Mouse (Mus musculus) erythroid progenitor cell, adult 5-6 weeks (primary cell): ENCODE results near the gene Nutf2-ps1. TPM values are rescaled to one million over a fixed set of nuclear protein-coding genes. Genes with fewer than 3 reads are reported as not detected.

Experiments used
- total RNA-seq, 2 experiments: library from RNA; stranded (forward) in 1 of 2; stranded (reverse) in 1 of 2; fragments of 150-400 nt in 1 of 2; fragments of 186-747, 209-891 nt in 1 of 2; gene quantifications; 2 replicates each; pipeline versions ENCODE4 v1.2.3 to v1.2.4; 2015 to 2017; ENCODE audit warnings: low replicate concordance in 2 of 2

The Nutf2-ps1 gene
- total RNA-seq, 2 experiments from 2014 or later = 35.8 to 39.8 TPM

Other genes with a start within 250 kb of the Nutf2-ps1 start
- gene Gm10197, start 217.3 kb downstream of the Nutf2-ps1 start, total RNA-seq (2015; ENCODE audit: low replicate concordance) = not detected in 2 replicates
- gene Gm10197, start 217.3 kb downstream of the Nutf2-ps1 start, total RNA-seq (2017; ENCODE audit: low replicate concordance) = not detected in 2 replicates
- gene Smndc1, start 198.5 kb downstream of the Nutf2-ps1 start, total RNA-seq (2015; ENCODE audit: low replicate concordance) = 43.6 and 54.9 TPM in 2 replicates
- gene Smndc1, start 198.5 kb downstream of the Nutf2-ps1 start, total RNA-seq (2017; ENCODE audit: low replicate concordance) = 31.5 and 32.0 TPM in 2 replicates
- gene Dusp5, start 60.0 kb downstream of the Nutf2-ps1 start, total RNA-seq (2015; ENCODE audit: low replicate concordance) = 2.5 and 4.0 TPM in 2 replicates
- gene Dusp5, start 60.0 kb downstream of the Nutf2-ps1 start, total RNA-seq (2017; ENCODE audit: low replicate concordance) = 0.90 and 0.91 TPM in 2 replicates
- 119 and 138 TPM in 2 replicates for gene Smc3, start 11.3 kb upstream of the Nutf2-ps1 start, total RNA-seq (2015; ENCODE audit: low replicate concordance)
- gene Smc3, start 11.3 kb upstream of the Nutf2-ps1 start, total RNA-seq (2017; ENCODE audit: low replicate concordance) = 155 and 213 TPM in 2 replicates
- not detected in 2 replicates for gene Rbm20, start 88.2 kb upstream of the Nutf2-ps1 start, total RNA-seq (2015; ENCODE audit: low replicate concordance)
- 0.61 TPM in 1 of 2 replicates, not detected in the other for gene Rbm20, start 88.2 kb upstream of the Nutf2-ps1 start, total RNA-seq (2017; ENCODE audit: low replicate concordance)